Mouse (Mus musculus) liver, adult 10 weeks (tissue): ENCODE measurements around the gene Asic1. TPM values are rescaled to one million over a fixed set of nuclear protein-coding genes. Genes with fewer than 3 reads are reported as not detected.

Experiments
- polyA plus RNA-seq: library from polyadenylated mRNA; stranded (reverse); fragments of 350-450 nt; fragmentation: Illumina TruSeq; extraction: RNeasy Lipid Tissue Mini Kit (QIAGEN cat#74804); gene quantifications from one replicate; pipeline ENCODE4 v1.2.3, GENCODE M21; 2014; ENCODE audit warnings: low read depth, low replicate concordance

Asic1 gene
- polyA plus RNA-seq, result not detected

DNA sequence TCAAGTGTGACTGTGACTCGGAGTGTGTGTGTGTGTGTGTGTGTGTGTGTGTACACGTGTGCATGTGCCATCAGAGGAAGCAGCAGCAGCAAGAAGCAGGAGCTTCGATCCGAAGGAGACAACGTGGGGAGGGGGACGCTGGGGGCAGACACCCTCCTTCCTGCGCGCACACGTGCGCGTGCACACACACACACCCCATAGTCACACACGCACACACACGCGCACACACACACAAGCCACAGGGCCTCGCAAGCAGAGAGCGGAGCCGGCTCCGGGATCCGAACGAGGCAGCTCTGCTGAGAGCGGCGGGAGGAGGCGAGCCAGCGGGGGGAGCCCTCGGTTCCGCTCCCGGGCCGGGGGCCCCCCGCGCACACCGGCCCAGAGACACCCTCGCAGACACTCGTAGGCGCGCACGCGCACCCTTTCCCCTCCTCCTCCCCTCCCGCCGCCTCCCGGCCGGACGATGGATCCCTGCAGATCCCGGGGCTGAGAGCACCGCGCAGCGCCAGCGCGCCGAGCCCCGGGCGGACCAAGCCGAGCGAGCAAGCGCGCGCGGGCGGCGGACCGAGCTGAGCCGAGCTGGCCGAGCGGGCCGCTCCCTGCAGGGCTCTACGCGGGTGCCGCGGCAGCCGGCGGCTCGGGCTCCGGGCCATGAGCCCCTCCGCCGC lies at the start of gene Asic1:
Gene Asic1 (plus strand): TSS at position 215 of the 668 bp plus-strand sequence.

DNA sequence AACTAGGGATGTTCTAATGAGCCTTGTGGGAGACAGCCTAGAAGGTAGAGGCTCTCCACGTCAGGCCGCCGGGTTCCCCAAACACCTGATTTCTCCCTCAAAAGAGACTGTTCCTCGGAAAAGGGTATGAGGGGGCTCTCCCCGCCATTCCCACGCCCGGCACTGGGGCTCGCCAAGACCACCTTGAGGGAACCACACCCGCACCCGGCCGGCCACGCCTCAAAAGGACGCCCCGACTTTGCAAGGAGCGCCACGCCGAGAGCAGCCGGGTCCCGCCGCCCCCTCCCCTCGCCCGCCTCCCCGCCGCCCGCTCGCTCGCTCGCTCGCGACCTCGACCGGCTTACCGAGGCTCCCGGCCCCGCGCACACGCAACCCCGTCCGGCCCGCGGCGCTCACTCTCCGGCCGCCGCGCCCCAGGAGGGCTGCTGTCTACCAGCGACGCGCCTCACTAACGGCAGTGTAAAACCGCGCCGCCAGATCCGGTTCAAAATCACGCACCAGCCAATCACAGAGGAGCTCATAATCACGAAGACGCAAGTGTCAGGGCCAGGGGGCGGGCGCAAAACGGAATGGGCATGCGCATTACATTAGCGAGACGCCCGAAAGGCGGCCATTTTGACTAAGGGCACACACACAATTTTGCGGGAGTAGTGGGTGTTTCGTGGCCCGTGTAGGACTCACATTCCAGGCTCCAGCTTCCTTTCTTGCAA lies 18.9 kb upstream of the Asic1 start, which contains the start of gene Racgap1:
Gene Racgap1 (minus strand): TSS at position 494 of the 710 bp plus-strand sequence.

DNA sequence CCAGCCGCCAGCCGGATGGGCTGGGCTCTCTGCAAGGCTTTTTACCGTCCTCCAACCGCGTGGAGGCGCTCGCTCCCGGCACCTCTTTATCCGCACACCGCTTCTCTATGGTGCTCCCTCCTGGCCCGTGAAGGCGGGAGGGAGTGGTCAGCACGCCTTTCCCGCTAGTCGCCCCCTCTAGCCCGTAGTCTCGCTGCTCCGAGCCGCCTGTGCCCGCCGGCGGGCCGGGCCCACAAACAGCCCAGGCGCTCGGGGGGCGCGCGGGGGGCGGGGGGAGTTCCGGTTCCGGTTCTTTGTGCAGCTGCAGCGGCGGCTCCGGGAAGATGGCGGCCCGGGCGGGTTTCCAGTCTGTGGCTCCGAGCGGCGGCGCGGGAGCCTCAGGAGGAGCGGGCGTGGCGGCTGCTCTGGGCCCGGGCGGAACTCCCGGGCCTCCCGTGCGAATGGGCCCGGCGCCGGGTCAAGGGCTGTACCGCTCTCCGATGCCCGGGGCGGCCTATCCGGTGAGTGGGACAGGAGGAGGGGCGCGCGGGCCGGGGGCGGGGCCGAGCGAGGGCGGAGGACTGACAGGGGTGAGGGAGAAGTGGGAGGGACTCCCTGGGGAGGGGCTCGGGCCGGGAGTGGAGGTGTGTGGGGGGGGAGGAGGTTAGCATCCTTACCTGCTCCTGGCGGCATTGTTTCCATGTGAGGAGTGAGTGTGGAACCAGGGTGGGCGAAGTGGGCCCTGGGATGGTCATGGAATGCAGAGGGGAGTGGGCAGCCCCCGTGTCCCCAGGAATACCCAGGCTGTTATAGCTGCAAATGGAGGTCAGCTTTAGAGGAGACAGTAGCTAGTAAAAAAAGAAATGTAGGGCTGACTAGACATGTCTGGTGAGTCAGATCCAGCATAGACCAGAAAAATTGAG lies 32.1 kb downstream of the Asic1 start, which contains the start of gene Smarcd1:
Gene Smarcd1 (plus strand): TSS at position 131 of the 902 bp plus-strand sequence.

GRCm38 (mm10) chr15:99705440-99706048 lies 35.4 kb downstream of the Asic1 start, which contains the start of gene Gm17349:
Gene Gm17349 (minus strand): TSS chr15:99705490.

DNA sequence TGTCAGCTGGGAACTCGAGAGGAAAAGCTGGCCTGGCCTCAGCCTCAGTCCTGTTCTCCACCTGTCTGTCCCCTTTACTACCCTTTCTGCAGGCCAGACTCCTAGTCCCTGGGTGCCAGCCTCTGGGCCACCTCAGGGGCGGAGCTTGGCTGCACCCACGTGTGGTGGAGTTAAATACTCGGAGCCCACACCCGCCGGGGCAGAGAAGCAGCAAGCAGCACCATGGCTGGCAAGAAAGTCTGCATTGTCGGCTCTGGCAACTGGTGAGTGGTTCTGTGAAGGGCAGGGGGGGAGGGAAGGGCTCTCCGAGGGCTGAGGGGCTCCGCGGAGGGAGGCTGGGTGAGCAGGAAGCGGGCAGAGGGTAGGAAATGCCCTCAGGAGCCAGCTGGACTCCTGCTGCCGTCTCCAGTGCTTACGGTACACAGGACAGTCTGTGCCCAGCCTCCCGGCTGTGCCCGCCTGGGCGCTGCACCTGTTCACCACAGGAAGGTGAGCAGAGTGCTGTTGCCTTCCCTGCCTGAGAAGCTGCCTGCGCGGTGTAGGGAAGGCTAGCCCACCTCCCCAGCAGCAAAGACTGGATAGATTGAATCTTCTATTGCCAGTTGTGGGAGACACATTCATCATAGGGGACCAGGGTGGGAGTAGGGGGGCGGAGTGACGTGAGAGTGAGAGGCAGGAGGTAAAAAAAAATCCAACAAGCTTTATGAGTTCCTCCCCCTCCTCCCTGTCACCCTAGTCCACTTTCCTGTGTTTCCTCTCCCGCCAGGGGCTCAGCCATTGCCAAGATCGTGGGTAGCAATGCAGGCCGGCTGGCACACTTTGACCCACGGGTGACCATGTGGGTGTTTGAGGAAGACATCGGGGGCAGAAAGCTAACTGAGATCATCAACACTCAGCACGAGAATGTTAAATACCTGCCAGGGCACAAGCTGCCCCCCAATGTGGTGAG lies 47.5 kb downstream of the Asic1 start, which contains the start of gene Gpd1:
Gene Gpd1 (plus strand): TSS at position 130 of the 949 bp plus-strand sequence.

GRCm38 (mm10) chr15:99725341-99726155 lies 55.4 kb downstream of the Asic1 start, which contains the start of gene Cox14:
Gene Cox14 (plus strand): TSS chr15:99725618.

Other genes with a start within 250 kb of the Asic1 start
- not detected for gene Nckap5l, start 212.6 kb upstream of the Asic1 start, polyA plus RNA-seq
- 0.64 TPM for gene Bcdin3d, start 195.6 kb upstream of the Asic1 start, polyA plus RNA-seq
- not detected for gene Faim2, start 142.2 kb upstream of the Asic1 start, polyA plus RNA-seq
- gene Aqp2, start 91.3 kb upstream of the Asic1 start, polyA plus RNA-seq, result not detected
- not detected for gene Aqp5, start 79.6 kb upstream of the Asic1 start, polyA plus RNA-seq
- not detected for gene Aqp6, start 69.0 kb upstream of the Asic1 start, polyA plus RNA-seq
- gene Racgap1, start 18.7 kb upstream of the Asic1 start, polyA plus RNA-seq, result 0.82 TPM
- 2.4 TPM for gene Smarcd1, start 31.8 kb downstream of the Asic1 start, polyA plus RNA-seq
- gene Gm17349, start 35.1 kb downstream of the Asic1 start, polyA plus RNA-seq, result not detected
- gene Gpd1, start 47.1 kb downstream of the Asic1 start, polyA plus RNA-seq, result 20.9 TPM
- 10.4 TPM for gene Cox14, start 55.2 kb downstream of the Asic1 start, polyA plus RNA-seq
- 1.7 TPM for gene Cers5, start 102.5 kb downstream of the Asic1 start, polyA plus RNA-seq
- 24.2 TPM for gene Lima1, start 205.1 kb downstream of the Asic1 start, polyA plus RNA-seq